Mouse (Mus musculus) telencephalon, adult 2 months (tissue): ENCODE data around the gene Crhr1.
A peak's percentile ranks its signal among the peaks of the same experiment; 100 is the strongest.
"Not testable (repeated sequence)": the region's sequence is repeated elsewhere in the genome, so short reads cannot be mapped to it uniquely, and the experiment has no call there.

Experiments used
- DNase-seq: peaks from one replicate; pipeline ENCODE4 v3.0.0-alpha.2; 2011; ENCODE audit warnings: low read depth, low spot score

The Crhr1 gene

GRCm38 (mm10) chr11:104190008-104190407 is 57.4 kb downstream of the Crhr1 start:
- no peak for DNase-seq

DNA sequence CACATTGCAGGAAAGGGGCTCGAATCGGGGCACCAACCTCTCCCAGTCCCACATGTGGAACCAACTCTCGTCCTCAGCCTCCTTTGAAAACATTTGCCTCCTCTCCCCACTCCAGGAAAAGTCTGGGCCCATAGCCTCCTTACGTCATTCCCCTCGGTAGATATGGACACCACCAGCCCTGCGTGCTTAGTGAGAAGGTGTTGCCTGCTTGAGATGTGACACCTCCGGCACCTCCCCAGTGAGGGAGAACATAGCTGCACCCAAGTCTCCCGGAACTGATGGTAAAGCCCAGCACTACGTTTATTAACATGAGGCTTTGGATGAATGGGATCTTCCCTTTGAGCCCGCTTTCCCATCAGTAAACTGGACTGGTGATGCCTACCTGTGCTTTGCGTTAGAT is 62.7 kb downstream of the Crhr1 start:
- DNase-seq, result no peak

DNA sequence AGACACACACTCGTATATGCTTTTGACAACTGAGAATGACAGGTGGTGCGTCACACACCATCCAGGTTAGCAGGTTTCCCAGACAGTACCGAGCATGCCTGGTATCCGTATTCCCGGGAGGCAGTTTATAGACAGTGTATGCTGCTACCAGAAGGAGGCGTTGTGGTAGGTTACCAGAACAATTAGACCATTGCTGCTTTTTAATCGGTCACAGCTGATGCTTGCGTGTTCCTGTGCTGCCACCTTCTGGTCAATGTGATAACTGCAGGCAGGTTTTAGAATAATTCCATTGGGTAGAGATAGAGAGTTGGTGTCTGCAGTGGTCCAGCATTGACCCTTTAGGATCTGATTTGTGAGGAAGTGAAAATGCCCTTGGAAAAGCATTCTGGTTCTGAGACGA is 63.1 kb downstream of the Crhr1 start:
- peak; percentile 84 for DNase-seq

GRCm38 (mm10) chr11:104197861-104198260 is 65.2 kb downstream of the Crhr1 start:
- DNase-seq, result no peak

GRCm38 (mm10) chr11:104203271-104203670 is 70.6 kb downstream of the Crhr1 start:
- no peak for DNase-seq

GRCm38 (mm10) chr11:104206573-104206972 is 73.9 kb downstream of the Crhr1 start:
- no peak for DNase-seq

- DNase-seq, result no peak
These were observed 76.4 kb downstream of the Crhr1 start for GRCm38 (mm10) chr11:104209041-104209440.

- no peak for DNase-seq
These were observed 78.6 kb downstream of the Crhr1 start for GRCm38 (mm10) chr11:104211251-104211650.

DNA sequence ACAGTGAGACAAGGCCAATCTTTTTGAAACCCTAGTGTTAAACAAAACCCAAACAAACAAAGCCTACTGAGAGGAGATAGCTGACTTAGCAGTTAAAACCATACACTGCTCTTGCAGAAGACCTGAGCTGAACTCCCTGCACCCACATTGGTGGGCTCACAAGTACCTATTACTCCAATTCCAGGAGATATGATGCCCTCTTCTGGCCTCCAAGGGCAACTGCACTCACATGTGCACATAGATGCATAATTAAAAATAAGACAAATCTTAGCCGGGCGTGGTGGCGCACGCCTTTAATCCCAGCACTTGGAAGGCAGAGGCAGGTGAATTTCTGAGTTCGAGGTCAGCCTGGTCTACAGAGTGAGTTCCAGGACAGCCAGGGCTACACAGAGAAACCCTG is 81.5 kb downstream of the Crhr1 start:
- DNase-seq, result not testable (repeated sequence)

DNA sequence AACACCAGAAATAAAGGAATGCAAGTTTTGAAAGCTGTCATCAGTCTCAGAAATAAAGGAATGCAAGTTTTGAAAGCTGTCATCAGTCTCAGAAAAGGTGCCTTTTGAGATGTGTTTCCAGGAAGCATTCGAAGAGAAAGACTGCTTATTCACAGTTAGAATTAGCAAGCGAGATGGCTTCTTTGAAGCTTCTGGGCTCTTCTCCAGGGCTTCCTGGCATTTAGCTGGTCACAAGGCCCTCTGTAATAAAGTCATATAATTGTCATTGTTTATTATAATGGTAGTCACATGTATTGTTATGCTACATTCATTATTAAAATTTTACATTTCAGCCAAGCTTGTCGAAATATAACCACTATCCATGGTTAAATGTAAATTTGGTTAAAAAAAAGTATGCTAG is 85.4 kb downstream of the Crhr1 start:
- DNase-seq, result no peak

DNA sequence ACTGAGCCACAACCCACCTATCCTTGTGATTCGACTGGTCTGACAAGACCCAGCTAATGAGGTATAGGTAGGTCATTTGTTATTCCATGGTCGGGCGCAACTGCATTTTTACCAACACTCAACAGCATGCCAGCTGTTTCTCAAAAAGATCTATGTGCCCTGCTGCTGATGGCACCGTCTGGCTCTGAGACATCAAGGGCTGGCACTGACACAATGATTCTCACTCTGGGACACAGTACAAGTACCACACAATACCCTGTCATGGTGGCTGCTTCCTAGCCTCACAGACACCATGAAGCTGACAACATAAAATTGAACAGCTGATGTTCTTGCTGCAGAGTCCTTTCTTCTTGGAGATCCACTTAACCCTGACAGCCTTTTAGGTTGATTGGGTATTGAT is 87.6 kb downstream of the Crhr1 start:
- DNase-seq, result no peak

DNA sequence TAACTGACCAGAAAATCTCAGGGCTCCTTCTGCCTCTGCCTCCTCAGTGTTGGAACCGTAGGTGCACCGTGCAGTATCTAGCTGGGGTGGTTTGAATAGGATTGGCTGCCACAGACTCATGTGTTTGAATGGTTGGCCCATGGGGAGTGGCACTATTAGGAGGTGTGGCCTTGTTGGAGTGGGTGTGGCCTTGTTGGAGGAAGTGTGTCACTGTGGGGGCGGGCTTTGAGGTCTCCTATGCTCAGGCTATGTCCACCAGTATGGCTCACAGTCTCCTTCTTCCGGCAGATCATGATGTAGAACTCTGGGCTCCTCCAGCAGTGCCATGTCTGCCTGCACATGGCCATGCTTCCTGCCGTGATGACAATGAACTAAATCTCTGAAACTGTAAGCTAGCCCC is 89.1 kb downstream of the Crhr1 start:
- DNase-seq, result no peak

DNA sequence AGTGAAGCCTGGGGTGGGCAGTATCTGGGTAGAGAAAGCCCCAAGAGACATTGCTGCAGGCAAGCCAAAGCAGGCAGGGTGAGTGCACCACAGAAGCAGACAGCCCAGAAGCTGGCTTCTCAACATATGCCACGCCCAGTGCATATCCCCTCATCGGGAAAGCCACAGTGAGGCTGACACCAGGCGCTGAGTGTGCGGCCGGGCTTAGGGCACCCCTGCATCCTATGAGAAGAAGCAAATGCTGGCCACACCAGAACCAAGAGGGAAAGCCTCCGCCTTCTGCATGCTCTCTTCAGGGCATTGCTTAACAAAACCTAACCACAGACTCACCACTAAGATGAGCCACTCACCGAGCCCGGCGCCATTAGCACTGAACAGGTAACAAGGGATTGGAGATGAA is 90.6 kb downstream of the Crhr1 start:
- DNase-seq, result no peak
